In genomic region chr6:125851196-125851595, GRCm38 (mm10) we compare ENCODE assay signal across 8 mouse cellular contexts.
"Had no signal": no experiment of that assay in that cellular context is flagged by ENCODE, and none has a peak within 500 bp of the region (broad histone marks: within the 10 kb centered on the region; RNA-seq: fewer than 3 reads in every experiment).

No protein-coding gene starts in this region.

- DNase-seq: kidney, adult 2 months; kidney, postnatal 36 days; left cerebral cortex, postnatal 4 days; liver, postnatal 0 days; lung, embryonic 14.5 days; spleen, adult 18-20 months; thymus, adult 18-20 months; thymus, postnatal 36 days had no signal
